ENCODE assay signal across 10 mouse cellular contexts in the genomic region with DNA sequence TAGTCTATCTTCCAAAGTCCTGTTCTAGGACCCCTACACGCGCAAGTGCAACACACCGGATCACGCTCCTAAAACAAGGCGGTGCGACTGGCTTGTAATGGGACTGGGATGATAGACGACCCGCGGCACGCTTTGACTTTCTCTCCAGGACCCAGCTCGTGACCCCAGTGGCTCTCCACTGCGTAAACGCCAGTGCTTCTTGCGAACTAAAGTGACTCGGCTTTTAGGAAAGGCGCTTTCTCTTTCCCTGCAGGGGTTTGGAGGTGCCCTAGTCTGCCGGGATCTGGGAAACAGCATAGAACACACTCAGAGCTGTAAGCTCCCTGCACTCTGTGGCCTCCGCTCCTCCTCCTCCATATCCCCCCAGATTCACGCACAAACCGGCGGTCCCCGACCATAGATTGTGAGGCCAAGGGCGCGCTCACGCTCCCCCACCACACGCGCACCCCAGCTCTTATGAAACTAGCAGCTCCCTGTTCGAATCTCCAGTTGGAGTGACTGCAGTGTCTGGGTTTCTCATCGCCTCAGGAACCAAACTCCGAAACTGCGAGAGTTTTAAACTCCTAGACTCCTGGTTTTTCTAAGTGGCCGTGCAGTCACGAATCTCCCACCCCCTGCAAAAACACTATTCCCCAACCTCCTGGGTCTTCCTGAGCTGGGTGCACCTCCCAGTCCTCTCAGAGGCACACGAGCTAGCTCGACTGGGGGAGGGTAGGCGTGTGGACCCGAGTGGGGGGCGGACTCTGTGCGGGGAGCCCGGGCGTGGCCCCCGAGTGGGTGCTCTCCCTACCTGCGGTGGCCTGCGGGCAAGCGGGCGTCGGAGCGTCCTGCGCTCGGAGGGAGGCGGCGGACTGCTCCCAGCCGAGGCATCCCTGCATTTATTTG. TPM values are rescaled to one million over a fixed set of nuclear protein-coding genes. Genes with fewer than 3 reads are reported as not detected.
DNase-seq lines count a peak whose midpoint lies in the region; ATAC-seq and TF ChIP-seq lines count a peak whose summit lies in the region.
"Had no signal": no experiment of that assay in that cellular context is flagged by ENCODE, and none has a peak within 500 bp of the region (broad histone marks: within the 10 kb centered on the region; RNA-seq: fewer than 3 reads in every experiment).

No protein-coding gene starts in this region.

- H3K27me3 ChIP-seq in hindbrain, embryonic 10.5 days (ENCODE audit: insufficient read depth, poor library complexity, severe bottlenecking), result peaks cover 100% of the 10 kb centered on the region
- H3K27me3 ChIP-seq in hindbrain, postnatal 0 days (ENCODE audit: insufficient read depth, low read length), result peaks cover 96% of the 10 kb centered on the region
- H3K27me3 ChIP-seq in heart, embryonic 16.5 days (ENCODE audit: control insufficient read depth, insufficient read depth, low read length), result peaks cover 94% of the 10 kb centered on the region
- peaks cover 89% of the 10 kb centered on the region for H3K27me3 ChIP-seq in liver, embryonic 14.5 days (ENCODE audit: control insufficient read depth, insufficient read depth, low read length)
- peaks cover 16% of the 10 kb centered on the region for H3K27me3 ChIP-seq in myocyte (ENCODE audit: control insufficient read depth, insufficient read depth, insufficient read length)

- H3K27ac ChIP-seq in hindbrain, embryonic 10.5 days, result peak overlapping the region; percentile 57; the same call in 1 of the 2 replicates
- H3K27ac ChIP-seq in hindbrain, postnatal 0 days, result no peak overlapping the region
- H3K27ac ChIP-seq in heart, embryonic 16.5 days (ENCODE audit: low read length), result no peak overlapping the region
- H3K27ac ChIP-seq in liver, embryonic 14.5 days, result no peak overlapping the region

- ATAC-seq in hindbrain, postnatal 0 days, result no peak
- no peak for ATAC-seq in heart, embryonic 16.5 days (replicated peaks; ENCODE audit: extremely low read depth, insufficient read depth, low FRiP score)
- ATAC-seq in liver, embryonic 14.5 days (ENCODE audit: insufficient read depth), result peak; percentile 40
- ATAC-seq in CD4-positive, CD25-positive, alpha-beta regulatory T cell, adult 4 months, result no peak

- H3K79me2 ChIP-seq in myocyte (ENCODE audit: control insufficient read depth, insufficient read depth), result no peaks in the 10 kb centered on the region

- no peak for TF ChIP-seq CTCF in hindbrain, postnatal 0 days (IDR thresholded peaks at IDR 0.05; ENCODE audit: low read depth)
- no peak for TF ChIP-seq CTCF in liver, embryonic 14.5 days (IDR thresholded peaks at IDR 0.05; ENCODE audit: low read depth)

- WGBS in hindbrain, embryonic 10.5 days, result under 1% methylated on average over 53 of the region's 53 CpGs
- WGBS in hindbrain, postnatal 0 days, result 2% methylated on average over 53 of the region's 53 CpGs
- WGBS in heart, embryonic 16.5 days, result 1% methylated on average over 53 of the region's 53 CpGs
- 2% methylated on average over 53 of the region's 53 CpGs for WGBS in liver, embryonic 14.5 days (ENCODE audit: insufficient replicate concordance)

- H3K4me2 ChIP-seq in hindbrain, postnatal 0 days (ENCODE audit: low read depth, low read length), result no peak overlapping the region
- H3K4me2 ChIP-seq in heart, embryonic 16.5 days (ENCODE audit: low read depth, low read length), result peak overlapping the region; percentile 24; the same call in 1 of the 2 replicates
- peak overlapping the region; percentile 25 for H3K4me2 ChIP-seq in liver, embryonic 14.5 days (ENCODE audit: low read depth)
- H3K4me2 ChIP-seq in myocyte (ENCODE audit: low read depth), result peak overlapping the region; percentile 18

- no peak overlapping the region for H3ac ChIP-seq in myocyte (ENCODE audit: control insufficient read depth, insufficient read length)

- H3K36me3 ChIP-seq in hindbrain, embryonic 10.5 days, result no peaks in the 10 kb centered on the region
- H3K36me3 ChIP-seq in hindbrain, postnatal 0 days (ENCODE audit: insufficient read depth, low read length), result no peaks in the 10 kb centered on the region
- H3K36me3 ChIP-seq in heart, embryonic 16.5 days (ENCODE audit: control insufficient read depth, insufficient read depth), result no peaks in the 10 kb centered on the region
- H3K36me3 ChIP-seq in liver, embryonic 14.5 days (replicated peaks; ENCODE audit: control insufficient read depth, insufficient read depth, low read depth), result no peaks in the 10 kb centered on the region
- no peaks in the 10 kb centered on the region for H3K36me3 ChIP-seq in myocyte (ENCODE audit: control insufficient read depth, insufficient read depth)
- H3K36me3 ChIP-seq: G1E had no signal

- H3K4me1 ChIP-seq in hindbrain, embryonic 10.5 days (replicated peaks), result peaks cover 17% of the 10 kb centered on the region
- no peaks in the 10 kb centered on the region for H3K4me1 ChIP-seq in hindbrain, postnatal 0 days (ENCODE audit: insufficient read depth, low read length)
- H3K4me1 ChIP-seq in heart, embryonic 16.5 days (ENCODE audit: control insufficient read depth, insufficient read depth, low read length), result peaks cover 6% of the 10 kb centered on the region
- H3K4me1 ChIP-seq in liver, embryonic 14.5 days (replicated peaks; ENCODE audit: control insufficient read depth in 2 of 2, insufficient read depth in 2 of 2, low read length in 1 of 2), result no peaks in the 10 kb centered on the region

- H3K9ac ChIP-seq in hindbrain, postnatal 0 days (replicated peaks; ENCODE audit: low read length), result no peak overlapping the region
- no peak overlapping the region for H3K9ac ChIP-seq in heart, embryonic 16.5 days (ENCODE audit: low read length)
- no peak overlapping the region for H3K9ac ChIP-seq in liver, embryonic 14.5 days (replicated peaks)

- DNase-seq in hindbrain, embryonic 10.5 days (ENCODE audit: low spot score), result peak; percentile 66
- no peak for DNase-seq in hindbrain, postnatal 0 days (ENCODE audit: low spot score)
- no peak for DNase-seq in liver, embryonic 14.5 days (ENCODE audit: low read depth in 3 of 3, low spot score in 3 of 3)
- no peak for DNase-seq in layer of hippocampus, adult 18-20 months (ENCODE audit: low spot score in 2 of 2)
- no peak for DNase-seq in cerebellum, adult 11-12 months
- DNase-seq: thymus, postnatal 25 days had no signal

- no peaks in the 10 kb centered on the region for H3K9me3 ChIP-seq in hindbrain, embryonic 10.5 days
- H3K9me3 ChIP-seq in hindbrain, postnatal 0 days (ENCODE audit: low read length), result no peaks in the 10 kb centered on the region
- H3K9me3 ChIP-seq in heart, embryonic 16.5 days (replicated peaks; ENCODE audit: control insufficient read depth, low read length), result no peaks in the 10 kb centered on the region
- no peaks in the 10 kb centered on the region for H3K9me3 ChIP-seq in liver, embryonic 14.5 days (ENCODE audit: control insufficient read depth, low read length)

- TF ChIP-seq POLR2A in myocyte (IDR thresholded peaks at IDR 0.05; ENCODE audit: insufficient read length, low read depth), result no peak

- no peak for TF ChIP-seq EP300 in liver, embryonic 14.5 days (IDR thresholded peaks at IDR 0.05; ENCODE audit: low read depth)

- H3K4me3 ChIP-seq in hindbrain, embryonic 10.5 days, result peak overlapping the region; percentile 38
- no peak overlapping the region for H3K4me3 ChIP-seq in hindbrain, postnatal 0 days (ENCODE audit: low read length)
- peak overlapping the region; percentile 27 for H3K4me3 ChIP-seq in heart, embryonic 16.5 days (ENCODE audit: low read length)
- peak overlapping the region; percentile 40 to 45 for H3K4me3 ChIP-seq in liver, embryonic 14.5 days (ENCODE audit: insufficient read depth in 1 of 2, low read depth in 2 of 2, low read length in 2 of 2)
- H3K4me3 ChIP-seq in myocyte, result no peak overlapping the region

TF ChIP-seq in myocyte, 11 proteins besides CTCF, POLR2A, EP300 and RAD21:
- TF ChIP-seq MYOD1 (IDR thresholded peaks at IDR 0.05; ENCODE audit: control insufficient read depth in 1 of 3, insufficient read length in 2 of 3, low read depth in 2 of 3) (no peak), USF1 (IDR thresholded peaks at IDR 0.05; ENCODE audit: low read depth) (no peak), MAX (IDR thresholded peaks at IDR 0.05; ENCODE audit: low read depth) (no peak), CEBPB (IDR thresholded peaks at IDR 0.05; ENCODE audit: insufficient read depth, poor library complexity, severe bottlenecking) (no peak), SRF (IDR thresholded peaks at IDR 0.05; ENCODE audit: control insufficient read depth, insufficient read length, low read depth) (no peak), TCF3 (IDR thresholded peaks at IDR 0.05; ENCODE audit: insufficient read length, low read depth) (no peak), E2F4 (IDR thresholded peaks at IDR 0.05; ENCODE audit: insufficient read depth) (no peak), MYOG (IDR thresholded peaks at IDR 0.05; ENCODE audit: control insufficient read depth in 1 of 3, insufficient read depth in 1 of 3, insufficient read length in 2 of 3, low read depth in 2 of 3) (no peak), TCF12 (IDR thresholded peaks at IDR 0.05; ENCODE audit: insufficient read depth, poor library complexity, severe bottlenecking) (no peak), POLR2AphosphoS2 (IDR thresholded peaks at IDR 0.05; ENCODE audit: insufficient read length, low read depth) (no peak), REST (IDR thresholded peaks at IDR 0.05; ENCODE audit: insufficient read depth, insufficient read length) (no peak)

RNA-seq across cellular contexts. Expression of gene Foxa2, which starts 7.2 kb away (rescaled TPM):
- polyA plus RNA-seq in hindbrain, embryonic 10.5 days (2016; fragmentation: Nextera tagmentation; extraction: Ambion mirVana), result 6.1 and 6.4 TPM in 2 replicates
- total RNA-seq in hindbrain, postnatal 0 days (2014; rRNA removed), result 5.4 and 7.5 TPM in 2 replicates
- polyA plus RNA-seq in hindbrain, postnatal 0 days (2015; fragmentation: Nextera tagmentation; extraction: Ambion mirVana), result 0.38 and 0.58 TPM in 2 replicates
- 0.63 and 2.7 TPM in 2 replicates for polyA plus RNA-seq in heart, embryonic 16.5 days (2015; fragmentation: Nextera tagmentation; extraction: Ambion mirVana)
- 3.2 and 3.9 TPM in 2 replicates for polyA plus RNA-seq in liver, embryonic 14.5 days (2012; rRNA removed)
- polyA plus RNA-seq in liver, embryonic 14.5 days (2014; fragmentation: Nextera tagmentation; extraction: Ambion mirVana), result 2.8 and 3.9 TPM in 2 replicates
- 0.49 TPM for polyA plus RNA-seq in myocyte (2012; fragmentation: generic; extraction: Trizol)
- polyA plus RNA-seq in CD4-positive, CD25-positive, alpha-beta regulatory T cell, adult 4 months (2017; shearing (Covaris generic)), result not detected
- not detected for total RNA-seq in layer of hippocampus, adult 18-20 months (2021)
- polyA plus RNA-seq: G1E had no signal

Comparison
In these comparisons a context has a peak if more than half of its experiments do, and no peak if none do; other contexts are left out.
1. H3K4me3 ChIP-seq: peak in hindbrain, embryonic 10.5 days (single experiment), heart, embryonic 16.5 days (single experiment) and liver, embryonic 14.5 days (2 of 2); none in hindbrain, postnatal 0 days (single experiment) and myocyte (single experiment).